Mouse (Mus musculus) kidney, embryonic 14.5 days (tissue): Measurements from ENCODE around the gene Ptpn13. TPM values are rescaled to one million over a fixed set of nuclear protein-coding genes. Genes with fewer than 3 reads are reported as not detected.

ENCODE experiments used
- ATAC-seq: fragments of 200-750 bp; cut with Nextera tagmentation; 2 replicates; pipeline ENCODE4 v1.8.0; 2017; ENCODE audit warnings: moderate number of reproducible peaks, mild to moderate bottlenecking, moderate TSS enrichment, moderate library complexity; ENCODE audit not compliant: low FRiP score, low TSS enrichment
- H3K27ac ChIP-seq: fragments of 300-500 bp; sonication (generic); 2 replicates; pipeline ENCODE4 v1.5.1; 2014; ENCODE audit warnings: low read depth, mild to moderate bottlenecking, low read length, moderate library complexity, mixed read lengths
- H3K27me3 ChIP-seq: fragments of 300-500 bp; sonication (generic); 2 replicates; pipeline ENCODE4 v1.6.1; 2014; ENCODE audit warnings: mild to moderate bottlenecking, low read length; ENCODE audit not compliant: control insufficient read depth, insufficient read depth
- H3K36me3 ChIP-seq: fragments of 300-500 bp; sonication (generic); 2 replicates; pipeline ENCODE4 v1.6.1; 2014; ENCODE audit warnings: low read length, mixed read lengths; ENCODE audit not compliant: control insufficient read depth, insufficient read depth
- H3K4me1 ChIP-seq: fragments of 300-500 bp; sonication (generic); 2 replicates; pipeline ENCODE4 v1.6.1; 2014; ENCODE audit warnings: low read length, mixed read lengths; ENCODE audit not compliant: control insufficient read depth, insufficient read depth
- H3K4me2 ChIP-seq: fragments of 300-500 bp; sonication (generic); replicated peaks from 2 replicates; pipeline ENCODE4 v1.6.1; 2014; ENCODE audit warnings: low read depth, mild to moderate bottlenecking, low read length
- H3K4me3 ChIP-seq: fragments of 300-500 bp; sonication (generic); 2 replicates; pipeline ENCODE4 v1.5.1; 2014; ENCODE audit warnings: mild to moderate bottlenecking, low read length
- H3K9ac ChIP-seq: fragments of 300-500 bp; sonication (generic); 2 replicates; pipeline ENCODE4 v1.6.1; 2014; ENCODE audit warnings: low read depth, mild to moderate bottlenecking, low read length, moderate library complexity
- H3K9me3 ChIP-seq: fragments of 300-500 bp; sonication (generic); 2 replicates; pipeline ENCODE4 v1.6.1; 2016; ENCODE audit warnings: low read length; ENCODE audit not compliant: control insufficient read depth
- WGBS: fragments of 180-500 bp; shearing (Covaris S2); extraction: QIAGEN DNeasy Blood & Tissue Kit; methylation state at CpG from one replicate; pipeline ENCODE4 v1.1.7; 2014; 5-methylcytosine and 5-hydroxymethylcytosine counted together
- polyA plus RNA-seq: library from polyadenylated mRNA; unstranded; fragments of >200 nt; fragmentation: Nextera tagmentation; extraction: Ambion mirVana; gene quantifications from 2 replicates; pipeline ENCODE4 v1.2.1, GENCODE M21; 2014

The Ptpn13 gene
- polyA plus RNA-seq, 1 experiment from 2014 or later, result 42.5 TPM

- no peak for ATAC-seq
- Histone ChIP-seq H3K27me3 (no peaks in the 10 kb centered on the region), H3K9me3 (no peaks in the 10 kb centered on the region), H3K4me1 (no peaks in the 10 kb centered on the region; the same call in none of the 2 replicates), H3K4me3 (no peak overlapping the region), H3K36me3 (no peaks in the 10 kb centered on the region; the same call in 1 of the 2 replicates), H3K4me2 (no peak overlapping the region), H3K27ac (no peak overlapping the region), H3K9ac (no peak overlapping the region)
- WGBS, result 71% methylated on average over 6 of the region's 6 CpGs
These were observed 35.9 kb downstream of the Ptpn13 start for GRCm38 (mm10) chr5:103460903-103461302.

- Histone ChIP-seq H3K9ac (no peak overlapping the region), H3K9me3 (no peaks in the 10 kb centered on the region), H3K4me1 (no peaks in the 10 kb centered on the region; the same call in 1 of the 2 replicates), H3K36me3 (no peaks in the 10 kb centered on the region; the same call in 1 of the 2 replicates), H3K27ac (no peak overlapping the region), H3K27me3 (no peaks in the 10 kb centered on the region), H3K4me3 (no peak overlapping the region), H3K4me2 (no peak overlapping the region)
- 78% methylated on average over 10 of the region's 10 CpGs for WGBS
- ATAC-seq, result no peak
These were observed 38.7 kb downstream of the Ptpn13 start for GRCm38 (mm10) chr5:103463661-103464219.

GRCm38 (mm10) chr5:103464329-103464728 is 39.3 kb downstream of the Ptpn13 start:
- Histone ChIP-seq H3K27me3 (no peaks in the 10 kb centered on the region), H3K4me2 (no peak overlapping the region), H3K4me3 (no peak overlapping the region), H3K36me3 (no peaks in the 10 kb centered on the region; the same call in 1 of the 2 replicates), H3K9ac (no peak overlapping the region), H3K4me1 (no peaks in the 10 kb centered on the region; the same call in 1 of the 2 replicates), H3K27ac (no peak overlapping the region), H3K9me3 (no peaks in the 10 kb centered on the region)
- no peak for ATAC-seq
- 77% methylated on average over 4 of the region's 4 CpGs for WGBS

DNA sequence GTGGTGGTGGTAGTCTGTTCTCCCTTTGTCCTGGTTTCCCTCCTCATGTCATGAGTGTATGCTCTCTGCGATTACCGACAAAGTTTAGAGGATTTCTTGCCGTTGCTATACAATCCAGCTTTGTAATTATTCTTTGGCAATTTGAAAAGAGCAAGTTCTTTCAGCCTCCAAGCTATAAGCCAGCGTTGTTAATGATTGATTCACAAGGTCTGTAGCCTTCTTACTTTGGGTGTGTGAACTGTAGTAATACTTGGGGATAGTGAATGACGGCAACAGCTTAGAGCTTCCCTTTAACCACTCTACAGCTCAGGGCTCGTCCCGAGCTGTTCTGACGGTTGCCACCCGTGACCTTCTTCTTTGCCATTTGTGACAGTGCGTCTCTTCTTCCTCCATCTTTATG is 39.8 kb downstream of the Ptpn13 start:
- no peaks in the 10 kb centered on the region; the same call in 1 of the 2 replicates for H3K4me1 ChIP-seq
- no peak overlapping the region for H3K9ac ChIP-seq
- no peak for ATAC-seq
- H3K36me3 ChIP-seq, result no peaks in the 10 kb centered on the region; the same call in 1 of the 2 replicates
- H3K27me3 ChIP-seq, result no peaks in the 10 kb centered on the region
- H3K27ac ChIP-seq, result no peak overlapping the region
- WGBS, result 74% methylated on average over 10 of the region's 10 CpGs
- H3K4me2 ChIP-seq, result no peak overlapping the region
- no peak overlapping the region for H3K4me3 ChIP-seq
- no peaks in the 10 kb centered on the region for H3K9me3 ChIP-seq

GRCm38 (mm10) chr5:103472670-103473069 is 47.7 kb downstream of the Ptpn13 start:
- H3K9me3 ChIP-seq, result no peaks in the 10 kb centered on the region
- WGBS, result 71% methylated on average over 5 of the region's 5 CpGs
- H3K27me3 ChIP-seq, result no peaks in the 10 kb centered on the region
- H3K4me2 ChIP-seq, result no peak overlapping the region
- no peak for ATAC-seq
- H3K9ac ChIP-seq, result no peak overlapping the region
- H3K4me1 ChIP-seq, result no peaks in the 10 kb centered on the region
- no peak overlapping the region for H3K4me3 ChIP-seq
- H3K36me3 ChIP-seq, result no peaks in the 10 kb centered on the region
- H3K27ac ChIP-seq, result no peak overlapping the region

DNA sequence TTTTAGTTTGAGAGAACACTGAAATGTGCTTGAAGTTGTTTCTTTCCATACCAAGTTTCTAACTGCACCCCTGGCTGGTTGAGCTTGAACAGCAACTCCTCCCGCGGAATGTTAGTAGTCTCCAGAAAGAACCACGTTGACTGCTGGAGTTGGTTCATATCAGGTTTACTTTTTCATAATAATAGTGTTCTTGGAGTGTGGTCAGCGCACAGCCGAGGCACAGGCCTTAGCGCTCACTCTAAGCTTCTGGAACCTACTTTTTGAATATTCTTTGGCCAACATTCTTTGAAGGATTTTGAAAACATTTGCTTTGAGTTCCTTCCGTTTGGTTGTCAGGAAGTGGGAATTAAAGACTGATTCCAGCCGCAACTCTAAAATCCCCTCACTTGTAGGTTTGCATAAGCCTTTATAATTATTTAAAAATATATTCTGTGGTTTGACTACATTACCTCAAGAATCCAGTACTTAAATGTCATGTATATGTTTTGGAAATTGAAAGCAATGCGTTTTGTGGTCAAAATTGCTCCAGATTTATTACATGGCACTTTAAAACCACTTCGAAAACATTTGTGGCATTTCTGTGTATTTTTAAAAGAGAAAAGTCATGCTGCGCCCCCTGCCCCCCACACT is 48.6 kb downstream of the Ptpn13 start:
- Histone ChIP-seq H3K27me3 (no peaks in the 10 kb centered on the region), H3K4me3 (no peak overlapping the region), H3K36me3 (no peaks in the 10 kb centered on the region), H3K27ac (no peak overlapping the region), H3K9me3 (no peaks in the 10 kb centered on the region), H3K4me2 (no peak overlapping the region), H3K4me1 (no peaks in the 10 kb centered on the region), H3K9ac (no peak overlapping the region)
- ATAC-seq, result no peak
- 90% methylated on average over 11 of the region's 11 CpGs for WGBS

- H3K27ac ChIP-seq, result no peak overlapping the region
These were observed 49.3 kb downstream of the Ptpn13 start for GRCm38 (mm10) chr5:103474259-103474658.

GRCm38 (mm10) chr5:103475503-103475902 is 50.5 kb downstream of the Ptpn13 start:
- no peaks in the 10 kb centered on the region for H3K27me3 ChIP-seq
- no peak overlapping the region for H3K4me3 ChIP-seq
- H3K4me1 ChIP-seq, result no peaks in the 10 kb centered on the region
- no peaks in the 10 kb centered on the region for H3K36me3 ChIP-seq
- no peaks in the 10 kb centered on the region for H3K9me3 ChIP-seq
- no peak overlapping the region for H3K27ac ChIP-seq
- no peak for ATAC-seq
- WGBS, result 90% methylated on average over 5 of the region's 5 CpGs
- no peak overlapping the region for H3K9ac ChIP-seq
- no peak overlapping the region for H3K4me2 ChIP-seq

More at GRCm38 (mm10) chr5:103474259-103474658, 49.3 kb downstream of the Ptpn13 start:
- no peaks in the 10 kb centered on the region for H3K4me1 ChIP-seq
- WGBS, result 86% methylated on average over 4 of the region's 4 CpGs
- H3K4me2 ChIP-seq, result no peak overlapping the region
- H3K9me3 ChIP-seq, result no peaks in the 10 kb centered on the region
- no peak overlapping the region for H3K4me3 ChIP-seq
- H3K36me3 ChIP-seq, result no peaks in the 10 kb centered on the region
- no peaks in the 10 kb centered on the region for H3K27me3 ChIP-seq
- H3K9ac ChIP-seq, result no peak overlapping the region
- ATAC-seq, result no peak

- Histone ChIP-seq H3K4me1 (no peaks in the 10 kb centered on the region), H3K9ac (no peak overlapping the region), H3K27ac (no peak overlapping the region), H3K36me3 (no peaks in the 10 kb centered on the region; the same call in 1 of the 2 replicates), H3K27me3 (no peaks in the 10 kb centered on the region), H3K4me2 (no peak overlapping the region), H3K4me3 (no peak overlapping the region), H3K9me3 (no peaks in the 10 kb centered on the region)
- ATAC-seq, result no peak
- WGBS, result 91% methylated on average over 5 of the region's 5 CpGs
These were observed 54.5 kb downstream of the Ptpn13 start for GRCm38 (mm10) chr5:103479503-103479902.
